Comparison of ENCODE assay signal across 21 mouse cellular contexts in genomic region chr1:186497333-186497732, GRCm38 (mm10).
DNase-seq lines count a peak whose midpoint lies in the region; ATAC-seq and TF ChIP-seq lines count a peak whose summit lies in the region.
"Had no signal": no experiment of that assay in that cellular context is flagged by ENCODE, and none has a peak within 500 bp of the region (broad histone marks: within the 10 kb centered on the region; RNA-seq: fewer than 3 reads in every experiment).

No protein-coding gene starts in this region.

- TF ChIP-seq CTCF in intestine, postnatal 0 days (IDR thresholded peaks at IDR 0.05; ENCODE audit: low read depth): no peak

- peak; percentile 92 for ATAC-seq in intestine, embryonic 15.5 days
- ATAC-seq in intestine, embryonic 16.5 days: peak; percentile 94
- ATAC-seq in intestine, postnatal 0 days: peak; percentile 33; the same call in 1 of the 2 replicates
- no peak for ATAC-seq in kidney, embryonic 15.5 days (replicated peaks; ENCODE audit: low FRiP score)
- no peak for ATAC-seq in hindbrain, embryonic 16.5 days
- ATAC-seq: activated CD4-positive, CD25-positive, alpha-beta regulatory T cell, adult 4 months; CD4-positive, CD25-positive, alpha-beta regulatory T cell, adult 4 months; Patski had no signal

- H3K9me3 ChIP-seq in intestine, embryonic 15.5 days: no peaks in the 10 kb centered on the region
- H3K9me3 ChIP-seq in intestine, embryonic 16.5 days (ENCODE audit: control insufficient read depth, low read length): 0 out of 2 replicates have a peak, but pooled peaks cover 4% of the 10 kb centered on the region
- no peaks in the 10 kb centered on the region for H3K9me3 ChIP-seq in intestine, postnatal 0 days (ENCODE audit: control insufficient read depth)
- H3K9me3 ChIP-seq in kidney, embryonic 15.5 days (replicated peaks): no peaks in the 10 kb centered on the region
- H3K9me3 ChIP-seq in hindbrain, embryonic 16.5 days (ENCODE audit: control insufficient read depth, low read length): no peaks in the 10 kb centered on the region

- no peaks in the 10 kb centered on the region for H3K36me3 ChIP-seq in intestine, embryonic 15.5 days
- H3K36me3 ChIP-seq in intestine, embryonic 16.5 days (ENCODE audit: control insufficient read depth, insufficient read depth, low read length): no peaks in the 10 kb centered on the region
- H3K36me3 ChIP-seq in intestine, postnatal 0 days (ENCODE audit: control insufficient read depth, insufficient read depth): no peaks in the 10 kb centered on the region
- H3K36me3 ChIP-seq in kidney, embryonic 15.5 days: no peaks in the 10 kb centered on the region
- H3K36me3 ChIP-seq in hindbrain, embryonic 16.5 days (ENCODE audit: control insufficient read depth, insufficient read depth, low read length): no peaks in the 10 kb centered on the region
- H3K36me3 ChIP-seq: G1E had no signal

- no peak overlapping the region for H3K27ac ChIP-seq in intestine, embryonic 15.5 days
- H3K27ac ChIP-seq in intestine, embryonic 16.5 days (ENCODE audit: low read length): no peak overlapping the region
- no peak overlapping the region for H3K27ac ChIP-seq in intestine, postnatal 0 days (ENCODE audit: low read depth, low read length)
- no peak overlapping the region for H3K27ac ChIP-seq in kidney, embryonic 15.5 days
- H3K27ac ChIP-seq in hindbrain, embryonic 16.5 days (ENCODE audit: low read depth, low read length): no peak overlapping the region

- 71% methylated on average over 2 of the region's 2 CpGs for WGBS in intestine, embryonic 15.5 days
- 61% methylated on average over 2 of the region's 2 CpGs for whole genome bisulfite sequencing in intestine, embryonic 16.5 days
- WGBS in intestine, postnatal 0 days: 33% methylated on average over 2 of the region's 2 CpGs
- WGBS in kidney, embryonic 15.5 days: 75% methylated on average over 2 of the region's 2 CpGs
- 95% methylated on average over 2 of the region's 2 CpGs for WGBS in hindbrain, embryonic 16.5 days

- no peak overlapping the region for H3K9ac ChIP-seq in intestine, embryonic 15.5 days
- no peak overlapping the region for H3K9ac ChIP-seq in intestine, embryonic 16.5 days (ENCODE audit: low read depth, low read length)
- no peak overlapping the region for H3K9ac ChIP-seq in intestine, postnatal 0 days (ENCODE audit: low read depth, low read length)
- H3K9ac ChIP-seq in kidney, embryonic 15.5 days: no peak overlapping the region
- no peak overlapping the region for H3K9ac ChIP-seq in hindbrain, embryonic 16.5 days (ENCODE audit: low read depth, low read length)

- no peaks in the 10 kb centered on the region for H3K4me1 ChIP-seq in intestine, embryonic 15.5 days (replicated peaks)
- no peaks in the 10 kb centered on the region for H3K4me1 ChIP-seq in intestine, embryonic 16.5 days (ENCODE audit: control insufficient read depth, insufficient read depth, low read length)
- no peaks in the 10 kb centered on the region for H3K4me1 ChIP-seq in intestine, postnatal 0 days (replicated peaks; ENCODE audit: control insufficient read depth, insufficient read depth, low read length)
- peaks cover 7% of the 10 kb centered on the region; the same call in 1 of the 2 replicates for H3K4me1 ChIP-seq in kidney, embryonic 15.5 days
- H3K4me1 ChIP-seq in hindbrain, embryonic 16.5 days (ENCODE audit: control insufficient read depth, insufficient read depth, low read depth, low read length): no peaks in the 10 kb centered on the region

- H3K27me3 ChIP-seq in intestine, embryonic 15.5 days (replicated peaks): no peaks in the 10 kb centered on the region
- no peaks in the 10 kb centered on the region for H3K27me3 ChIP-seq in intestine, embryonic 16.5 days (replicated peaks; ENCODE audit: control insufficient read depth, insufficient read depth, low read length)
- H3K27me3 ChIP-seq in intestine, postnatal 0 days (replicated peaks; ENCODE audit: control insufficient read depth, insufficient read depth, low read length): no peaks in the 10 kb centered on the region
- no peaks in the 10 kb centered on the region for H3K27me3 ChIP-seq in kidney, embryonic 15.5 days
- H3K27me3 ChIP-seq in hindbrain, embryonic 16.5 days (replicated peaks; ENCODE audit: control insufficient read depth, insufficient read depth, low read length): no peaks in the 10 kb centered on the region
- H3K27me3 ChIP-seq: CH12.LX, Patski had no signal

- H3K4me2 ChIP-seq in intestine, embryonic 15.5 days (replicated peaks): no peak overlapping the region
- H3K4me2 ChIP-seq in intestine, embryonic 16.5 days (ENCODE audit: low read depth, low read length): no peak overlapping the region
- no peak overlapping the region for H3K4me2 ChIP-seq in intestine, postnatal 0 days (replicated peaks; ENCODE audit: low read depth)
- no peak overlapping the region for H3K4me2 ChIP-seq in kidney, embryonic 15.5 days
- no peak overlapping the region for H3K4me2 ChIP-seq in hindbrain, embryonic 16.5 days (ENCODE audit: low read length)

- no peak overlapping the region for H3K4me3 ChIP-seq in intestine, embryonic 15.5 days (replicated peaks)
- no peak overlapping the region for H3K4me3 ChIP-seq in intestine, embryonic 16.5 days (ENCODE audit: low read length)
- H3K4me3 ChIP-seq in intestine, postnatal 0 days (ENCODE audit: low read depth, low read length): no peak overlapping the region
- H3K4me3 ChIP-seq in kidney, embryonic 15.5 days (replicated peaks): no peak overlapping the region
- H3K4me3 ChIP-seq in hindbrain, embryonic 16.5 days (ENCODE audit: low read length): no peak overlapping the region

- DNase-seq in thymus, postnatal 4 days: no peak
- DNase-seq: adrenal gland, adult 2 months; adrenal gland, adult 8-10 months; adrenal gland, postnatal 10 days; adrenal gland, postnatal 14 days; adrenal gland, postnatal 25 days; adrenal gland, postnatal 36 days; B cell, adult 2 months; cerebellum, adult 11 months; cerebellum, adult 11-12 months; cerebellum, adult 18-20 months had no signal

Comparison
In these comparisons a context has a peak if more than half of its experiments do, and no peak if none do; other contexts are left out.
1. ATAC-seq: peak in intestine, embryonic 15.5 days (single experiment), intestine, embryonic 16.5 days (single experiment) and intestine, postnatal 0 days (single experiment); none in kidney, embryonic 15.5 days (single experiment) and hindbrain, embryonic 16.5 days (single experiment).